Mouse (Mus musculus) cerebellum, postnatal 10 days (tissue): ENCODE results near the gene P2rx1.

ENCODE experiments used
- DNase-seq, 2 experiments: peaks; one replicate each; pipeline ENCODE4 v3.0.0; 2021; ENCODE audit warnings: mixed read lengths in 2 of 2

Gene P2rx1

DNA sequence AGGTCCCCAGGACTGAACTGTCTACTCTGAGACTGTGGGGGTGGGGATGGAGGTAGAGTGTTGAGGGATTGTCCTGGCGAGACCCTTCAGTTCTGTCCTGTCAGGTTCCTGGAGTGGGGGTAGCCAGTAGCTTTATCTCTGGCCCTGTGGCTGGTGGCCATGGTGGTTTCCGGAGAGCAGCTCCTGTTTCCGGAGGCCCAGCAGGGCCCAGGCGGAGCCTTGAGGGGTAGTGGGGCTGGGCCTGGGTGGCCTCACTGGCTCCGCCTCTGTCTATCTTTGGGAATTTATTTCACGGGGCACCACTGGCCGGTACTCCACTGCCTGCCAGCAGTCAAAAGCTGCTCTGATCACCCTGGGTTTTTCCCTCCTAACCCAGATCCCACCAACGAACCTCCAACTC, at the start of gene P2rx1:
P2rx1 (plus strand) TSS at position 333 of the 400 bp plus-strand sequence.
- no peak for DNase-seq

- DNase-seq, result no peak
Observed at GRCm38 (mm10) chr11:72951137-72952000, 47.5 kb upstream of the P2rx1 start.

DNA sequence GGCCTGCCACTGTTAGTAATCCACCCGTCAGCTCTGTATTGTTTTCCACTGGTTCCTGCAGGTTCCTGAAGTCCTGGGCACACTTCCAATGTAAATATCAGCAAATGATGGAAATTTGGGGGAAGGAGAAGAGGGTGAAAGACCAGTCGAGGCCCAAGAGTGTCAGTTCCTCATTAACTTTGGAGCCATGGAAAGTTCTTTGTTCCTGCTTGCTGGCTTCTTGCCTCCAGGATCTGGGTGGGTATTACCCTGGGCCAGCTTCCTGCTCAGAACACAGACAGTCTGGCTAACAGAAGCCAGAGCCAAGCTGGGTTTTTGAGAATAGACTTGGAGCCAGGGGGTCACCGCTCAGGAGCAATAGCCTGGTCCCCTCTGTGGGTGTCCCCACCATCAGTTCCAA, 46.7 kb upstream of the P2rx1 start:
- no peak for DNase-seq

- DNase-seq, result no peak
Observed at GRCm38 (mm10) chr11:72952697-72953096, 46.2 kb upstream of the P2rx1 start.

DNA sequence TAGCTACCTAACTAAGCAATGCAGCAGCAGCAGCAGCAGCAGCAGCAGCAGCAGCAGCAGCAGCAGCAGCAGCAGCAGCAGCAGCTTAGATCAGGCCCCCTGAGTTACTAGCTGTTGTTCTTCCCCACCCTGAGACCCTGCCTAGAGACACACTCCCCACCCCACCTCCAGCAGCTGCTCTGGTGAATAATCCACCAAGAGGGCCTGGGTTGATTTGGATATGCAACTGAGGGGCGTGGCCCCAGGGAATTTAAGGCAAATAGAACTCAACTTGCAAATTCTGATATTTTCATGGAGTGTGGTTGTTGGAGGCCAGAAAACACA, 45.8 kb upstream of the P2rx1 start:
- no peak for DNase-seq

DNA sequence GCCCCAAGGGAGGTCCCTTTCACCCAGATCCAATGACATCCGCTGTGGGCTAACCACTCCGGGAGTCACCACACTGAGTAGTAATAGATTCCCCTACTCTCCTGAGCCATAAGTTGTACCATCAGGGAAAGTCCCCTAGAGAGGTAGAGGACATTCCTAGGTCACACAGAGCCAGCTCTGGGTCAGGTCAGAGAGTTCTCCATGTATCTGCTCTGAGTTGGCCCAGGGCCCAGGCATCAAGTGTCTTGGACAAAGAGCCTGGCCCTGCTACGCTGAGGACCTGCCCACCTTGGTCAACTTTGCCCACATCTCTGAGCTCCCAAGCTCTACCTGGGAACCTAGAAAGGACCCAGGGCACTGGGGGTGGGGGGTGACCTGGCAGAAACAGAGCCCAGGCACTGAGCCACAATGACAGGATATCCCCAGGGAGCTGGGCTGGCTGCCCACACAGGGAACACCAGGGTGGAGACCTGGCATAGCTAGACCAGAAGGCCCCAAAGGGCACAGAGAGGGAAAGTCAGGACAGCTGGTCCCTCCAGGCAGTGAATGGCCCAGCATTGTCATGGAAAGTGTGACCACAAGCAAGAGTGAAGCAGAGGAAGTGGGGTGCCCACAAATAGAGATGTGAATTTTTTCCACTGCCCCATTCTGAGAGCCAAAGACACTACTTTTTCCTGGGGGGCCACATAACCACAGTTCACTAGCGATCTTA, 45.3 kb upstream of the P2rx1 start:
- DNase-seq, result peak; percentile 47 to 52

DNA sequence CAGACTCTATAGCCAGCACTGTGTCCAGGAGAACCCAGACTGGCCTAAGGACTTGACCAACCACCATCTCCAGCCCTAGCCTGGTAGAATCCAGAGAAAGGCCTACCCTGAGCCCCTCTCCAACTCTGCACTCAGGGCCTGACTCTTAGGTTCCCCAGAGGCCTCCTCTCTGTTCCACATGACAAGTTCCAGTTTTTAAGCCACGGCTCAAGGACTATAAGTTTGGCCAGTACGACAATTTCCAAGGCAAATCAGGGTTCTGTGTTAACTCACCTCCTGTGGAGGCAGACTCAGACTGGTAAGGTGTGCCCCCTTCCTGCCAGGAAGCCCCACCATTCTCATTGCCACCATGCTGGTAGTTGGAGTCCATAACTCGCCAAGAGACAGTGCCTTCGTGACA, 44.7 kb upstream of the P2rx1 start:
- DNase-seq, result no peak

- no peak for DNase-seq
Observed at GRCm38 (mm10) chr11:72955339-72955974, 43.4 kb upstream of the P2rx1 start.

DNA sequence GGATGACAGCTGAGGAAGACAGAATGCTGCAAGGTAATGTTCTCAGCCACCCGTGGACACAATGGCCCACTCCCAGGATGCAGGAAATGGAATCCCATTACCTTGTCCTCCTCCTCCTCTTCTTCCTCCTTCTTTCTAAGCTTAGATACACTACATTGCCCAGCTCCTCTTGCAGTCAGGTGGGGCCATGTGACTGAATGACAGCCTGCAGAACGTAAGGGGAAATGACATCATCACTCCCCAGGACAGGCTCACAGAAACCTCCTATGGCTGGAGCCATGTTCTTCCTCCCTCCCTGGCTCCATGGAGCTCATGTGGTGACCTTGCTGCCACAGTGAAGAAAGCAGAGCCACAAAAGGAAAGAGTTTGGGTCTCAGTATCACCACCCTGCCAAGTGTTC, 41.6 kb upstream of the P2rx1 start:
- no peak for DNase-seq

GRCm38 (mm10) chr11:72959924-72960679, 38.8 kb upstream of the P2rx1 start:
- no peak for DNase-seq

DNA sequence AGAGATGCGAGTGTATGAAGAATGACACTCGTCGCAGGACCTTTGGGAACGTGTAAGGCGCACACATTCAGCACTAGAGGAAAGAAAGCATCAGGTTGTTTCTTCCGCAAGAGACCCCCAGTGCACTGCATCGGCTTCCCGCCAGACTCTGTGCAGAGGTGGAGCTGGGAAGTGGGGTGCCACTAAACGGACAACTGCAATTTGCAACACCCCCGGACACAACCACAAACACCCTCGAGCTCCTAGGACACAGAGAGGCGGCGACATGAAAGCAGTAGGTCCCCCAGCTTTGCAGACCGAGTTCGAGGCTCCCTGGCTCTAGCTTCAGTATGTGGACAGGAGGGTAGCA, 38.2 kb upstream of the P2rx1 start:
- no peak for DNase-seq

DNA sequence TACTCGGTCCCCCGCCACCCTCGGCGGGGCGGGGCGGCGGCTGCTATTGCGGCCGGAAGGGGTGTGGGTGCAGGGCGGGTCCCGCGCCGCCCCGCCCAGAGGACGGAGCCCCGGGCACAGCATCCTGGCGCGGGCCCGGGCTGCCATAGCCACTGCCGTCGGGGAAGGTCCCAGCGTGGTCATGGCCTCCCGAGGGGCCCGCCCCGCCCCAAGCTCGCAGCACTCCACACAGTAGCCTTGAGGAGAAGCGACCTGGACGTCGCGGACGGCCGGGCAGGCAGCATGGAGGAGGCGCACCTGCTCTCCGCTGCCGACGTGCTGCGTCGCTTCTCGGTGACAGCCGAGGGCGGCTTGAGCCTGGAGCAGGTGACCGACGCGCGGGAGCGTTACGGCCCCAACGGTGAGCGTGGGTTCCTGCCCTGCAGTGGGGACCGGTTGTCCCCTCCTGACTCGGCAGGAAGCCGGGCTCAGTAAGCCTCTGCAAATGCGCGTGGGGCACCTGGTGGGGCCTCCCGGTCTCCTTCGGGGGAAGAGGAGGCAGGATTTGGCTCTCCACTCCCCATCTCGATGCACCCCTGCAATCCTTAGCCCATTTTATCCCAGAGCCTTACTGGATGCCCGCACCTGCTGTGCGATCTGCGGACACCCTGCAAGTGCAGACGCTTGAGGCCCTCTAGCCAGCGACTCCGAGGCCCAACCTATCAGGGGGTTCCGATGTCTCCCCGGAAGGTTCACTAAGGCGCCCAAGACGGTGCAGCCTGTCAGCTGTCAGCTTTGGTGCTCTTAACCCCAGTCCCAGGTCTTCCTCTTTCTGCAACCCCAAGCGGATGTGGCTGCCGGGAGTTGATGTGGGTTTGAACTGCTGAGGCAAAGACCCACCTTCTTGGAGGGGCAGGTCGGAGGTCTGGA, 37.6 kb upstream of the P2rx1 start, which contains the start of gene Atp2a3:
Atp2a3 (plus strand) TSS at position 98 of the 909 bp plus-strand sequence.
- DNase-seq, result no peak

DNA sequence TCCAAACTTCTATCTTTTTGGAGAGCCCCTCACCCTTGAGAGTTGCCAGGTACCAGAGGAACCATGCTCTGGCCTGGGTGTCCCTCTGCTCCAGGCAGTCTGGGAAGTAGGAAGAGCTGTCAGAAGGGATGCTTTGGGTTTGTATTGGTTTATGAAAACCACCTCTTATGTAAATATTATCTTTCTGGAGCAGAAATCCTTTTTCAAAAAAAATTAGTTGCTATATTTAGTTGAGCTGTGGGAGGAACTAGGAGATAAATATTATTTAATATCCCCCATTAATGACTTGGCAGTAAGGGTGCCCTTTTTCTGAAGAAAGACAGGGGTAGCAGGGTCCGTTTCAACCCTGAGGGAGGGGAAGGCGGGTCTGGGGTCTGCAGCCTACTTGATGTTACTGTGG, 36.5 kb upstream of the P2rx1 start:
- DNase-seq, result no peak

GRCm38 (mm10) chr11:72963058-72963788, 35.7 kb upstream of the P2rx1 start:
- DNase-seq, result peak in 1 of 2 experiments; percentile 20

GRCm38 (mm10) chr11:72963789-72964294, 35.1 kb upstream of the P2rx1 start:
- no peak for DNase-seq

DNA sequence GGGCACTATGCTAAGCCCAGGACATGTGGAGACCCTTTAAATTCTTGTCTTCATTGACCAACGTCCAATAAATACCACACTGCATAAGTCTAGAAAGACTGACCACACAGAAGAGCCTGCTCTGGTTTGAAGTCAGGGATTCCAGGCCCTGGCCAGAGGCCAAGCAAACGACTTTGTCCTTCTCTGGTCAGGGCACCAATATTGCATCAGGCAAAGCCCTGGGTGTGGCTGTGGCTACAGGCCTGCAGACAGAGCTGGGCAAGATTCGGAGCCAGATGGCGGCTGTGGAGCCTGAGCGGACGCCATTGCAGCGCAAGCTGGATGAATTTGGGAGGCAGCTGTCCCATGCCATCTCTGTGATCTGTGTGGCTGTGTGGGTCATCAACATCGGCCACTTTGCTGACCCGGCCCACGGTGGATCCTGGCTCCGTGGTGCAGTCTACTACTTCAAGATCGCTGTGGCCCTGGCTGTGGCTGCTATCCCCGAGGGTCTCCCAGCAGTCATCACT, 23.9 kb upstream of the P2rx1 start:
- peak; percentile 45 to 47 for DNase-seq

DNA sequence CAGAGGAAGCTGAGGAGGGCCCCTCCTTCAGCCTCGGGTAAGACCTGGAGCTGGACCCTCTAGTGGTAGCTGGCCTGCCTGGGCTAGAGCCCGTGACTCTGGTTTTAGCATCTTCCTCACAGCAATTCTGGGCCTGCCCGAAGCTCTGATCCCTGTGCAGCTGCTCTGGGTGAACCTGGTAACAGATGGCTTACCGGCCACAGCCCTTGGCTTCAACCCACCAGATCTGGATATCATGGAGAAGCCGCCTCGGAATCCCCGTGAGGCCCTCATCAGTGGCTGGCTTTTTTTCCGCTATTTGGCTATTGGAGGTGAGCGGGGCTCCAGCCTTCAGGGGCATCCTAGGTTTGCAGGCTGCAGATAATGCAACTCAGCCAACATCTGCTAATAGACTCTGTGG, 16.4 kb upstream of the P2rx1 start:
- DNase-seq, result peak; percentile 63

GRCm38 (mm10) chr11:72983283-72983682, 15.6 kb upstream of the P2rx1 start:
- DNase-seq, result peak in 1 of 2 experiments; percentile 41

DNA sequence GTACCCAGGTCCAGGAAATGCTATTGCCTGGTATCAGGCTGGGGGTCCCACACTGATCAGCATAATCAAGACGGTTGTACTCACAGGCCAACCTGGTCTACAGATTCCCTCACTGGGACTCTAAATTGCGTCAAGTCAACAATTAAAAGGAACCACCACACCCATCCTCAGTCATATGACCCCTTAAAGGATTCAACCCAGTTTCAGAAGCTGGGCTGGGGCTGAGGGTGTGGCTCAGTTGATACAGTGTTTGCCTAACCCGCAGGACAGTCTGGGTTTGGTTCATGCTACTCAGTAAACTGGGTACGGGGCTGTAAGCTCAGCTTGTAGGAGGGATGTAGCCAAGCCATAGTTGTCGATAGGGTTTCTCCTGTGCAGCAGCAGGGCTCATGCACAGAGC, 12.2 kb upstream of the P2rx1 start:
- DNase-seq, result no peak

GRCm38 (mm10) chr11:72987234-72987633, 11.7 kb upstream of the P2rx1 start:
- no peak for DNase-seq

DNA sequence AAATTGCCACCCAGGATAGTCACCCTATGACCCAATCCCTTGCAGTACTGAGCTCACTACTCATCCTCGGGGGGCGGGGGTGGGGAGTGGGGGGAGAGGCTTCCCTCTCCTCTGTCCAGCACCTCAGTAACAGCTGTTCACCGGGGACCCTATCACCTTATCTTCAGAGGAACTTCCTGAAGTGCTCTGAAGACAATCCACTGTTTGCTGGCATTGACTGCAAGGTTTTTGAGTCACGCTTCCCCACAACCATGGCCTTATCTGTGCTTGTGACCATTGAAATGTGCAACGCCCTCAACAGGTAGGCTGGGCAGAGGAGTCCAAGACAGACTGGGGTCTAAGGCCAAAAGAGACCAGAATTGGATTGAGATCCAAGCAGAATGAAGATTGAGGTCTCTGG, 11.1 kb upstream of the P2rx1 start:
- no peak for DNase-seq
